7 mouse cellular contexts compared by ENCODE assay signal in genomic region chr4:130174335-130175031, GRCm38 (mm10). TPM values are rescaled to one million over a fixed set of nuclear protein-coding genes. Genes with fewer than 3 reads are reported as not detected.
DNase-seq lines count a peak whose midpoint lies in the region; ATAC-seq and TF ChIP-seq lines count a peak whose summit lies in the region.

No protein-coding gene starts in this region.

- no peak for TF ChIP-seq CTCF in lung, postnatal 0 days (IDR thresholded peaks at IDR 0.05)

- H3K4me2 ChIP-seq in lung, postnatal 0 days (replicated peaks; ENCODE audit: low read depth, low read length) = peak overlapping the region; percentile 64

- H3K9ac ChIP-seq in lung, postnatal 0 days (replicated peaks; ENCODE audit: low read depth) = peak overlapping the region; percentile 69

- peak overlapping the region; percentile 50 for H3K4me3 ChIP-seq in lung, postnatal 0 days (ENCODE audit: low read depth, low read length)

- H3K27ac ChIP-seq in lung, postnatal 0 days (ENCODE audit: low read length) = peak overlapping the region; percentile 93

- no peaks in the 10 kb centered on the region for H3K36me3 ChIP-seq in lung, postnatal 0 days (ENCODE audit: insufficient read depth, low read length)

- ATAC-seq in lung, postnatal 0 days = peak; percentile 87

- peak; percentile 36 for DNase-seq in adipocyte (ENCODE audit: low spot score)
- DNase-seq in embryo, embryonic 10.5 days (ENCODE audit: low spot score) = peak; percentile 69
- DNase-seq in heart, adult 9 months (ENCODE audit: low spot score in 2 of 2) = peak; percentile 78 to 83
- DNase-seq in kidney, adult 8-10 months = peak; percentile 84 to 87
- peak; percentile 94 for DNase-seq in lung, postnatal 0 days (ENCODE audit: low spot score)
- DNase-seq in spleen, postnatal 10 days (ENCODE audit: low spot score in 2 of 2) = peak; percentile 76 to 80
- DNase-seq in cerebellum, postnatal 14 days = no peak

- H3K9me3 ChIP-seq in lung, postnatal 0 days (ENCODE audit: low read length) = no peaks in the 10 kb centered on the region

- H3K4me1 ChIP-seq in lung, postnatal 0 days (ENCODE audit: insufficient read depth, low read depth, low read length) = peaks cover 50% of the 10 kb centered on the region; the same call in 1 of the 2 replicates

- 2% methylated on average over 25 of the region's 25 CpGs for WGBS in lung, postnatal 0 days

- no peaks in the 10 kb centered on the region for H3K27me3 ChIP-seq in lung, postnatal 0 days (replicated peaks; ENCODE audit: insufficient read depth, low read length)

- TF ChIP-seq EP300 in lung, postnatal 0 days (IDR thresholded peaks at IDR 0.05) = peak; percentile 92

RNA-seq across cellular contexts. Expression of gene Tinagl1, which starts 0.4 kb away (rescaled TPM):
- 213 and 288 TPM in 2 replicates for polyA plus RNA-seq in lung, postnatal 0 days (2015; fragmentation: Nextera tagmentation; extraction: Ambion mirVana)

RNA-seq across cellular contexts. Expression of gene Hcrtr1, which starts 35.3 kb away (rescaled TPM):
- 0.08 and 0.18 TPM in 2 replicates for polyA plus RNA-seq in lung, postnatal 0 days (2015; fragmentation: Nextera tagmentation; extraction: Ambion mirVana)

RNA-seq across cellular contexts. Expression of gene Gm853, which starts 47.7 kb away (rescaled TPM):
- not detected in 2 replicates for polyA plus RNA-seq in lung, postnatal 0 days (2015; fragmentation: Nextera tagmentation; extraction: Ambion mirVana)

Comparison
In these comparisons a context has a peak if more than half of its experiments do, and no peak if none do; other contexts are left out.
1. DNase-seq: peak in adipocyte (single experiment), embryo, embryonic 10.5 days (single experiment), heart, adult 9 months (2 of 2), kidney, adult 8-10 months (2 of 2), lung, postnatal 0 days (single experiment) and spleen, postnatal 10 days (2 of 2); none in cerebellum, postnatal 14 days (0 of 2).